Mouse (Mus musculus) ES-Bruce4 (cell line): ENCODE data around the gene Gm9999. TPM values are rescaled to one million over a fixed set of nuclear protein-coding genes. Genes with fewer than 3 reads are reported as not detected.
A peak's percentile ranks its signal among the peaks of the same experiment; 100 is the strongest.
"Not testable (repeated sequence)": the region's sequence is repeated elsewhere in the genome, so short reads cannot be mapped to it uniquely, and the experiment has no call there.

Source experiments
- H3K27ac ChIP-seq: 2 replicates; pipeline ENCODE4 v1.5.1; 2012; ENCODE audit warnings: low read length, inconsistent platforms; ENCODE audit not compliant: insufficient read depth
- H3K27me3 ChIP-seq: 2 replicates; pipeline ENCODE4 v1.6.1; 2012; ENCODE audit warnings: mild to moderate bottlenecking, low read length, inconsistent platforms; ENCODE audit not compliant: control insufficient read depth, poor library complexity, insufficient read depth, severe bottlenecking
- H3K36me3 ChIP-seq: 2 replicates; pipeline ENCODE4 v1.6.1; 2012; ENCODE audit warnings: inconsistent platforms, mild to moderate bottlenecking, low read length, moderate library complexity; ENCODE audit not compliant: control insufficient read depth, poor library complexity, insufficient read depth, severe bottlenecking
- H3K4me1 ChIP-seq: one replicate; pipeline ENCODE4 v1.8.1; 2011; ENCODE audit warnings: low read length; ENCODE audit not compliant: control insufficient read depth, insufficient read depth
- H3K4me3 ChIP-seq: 2 replicates; pipeline ENCODE4 v1.5.1; 2011; ENCODE audit warnings: low read depth, mild to moderate bottlenecking, low read length
- H3K9ac ChIP-seq: 2 replicates; pipeline ENCODE4 v1.6.1; 2012; ENCODE audit warnings: low read depth, mild to moderate bottlenecking, inconsistent platforms; ENCODE audit not compliant: poor library complexity, severe bottlenecking
- H3K9me3 ChIP-seq: replicated peaks from 2 replicates; pipeline ENCODE4 v1.6.1; 2012; ENCODE audit warnings: mild to moderate bottlenecking, low read length, inconsistent platforms; ENCODE audit not compliant: control insufficient read depth, poor library complexity, insufficient read depth, severe bottlenecking
- CTCF ChIP-seq: IDR thresholded peaks from one replicate; pipeline ENCODE4 v1.8.1; 2011; ENCODE audit warnings: low read depth, low read length
- EP300 ChIP-seq: IDR thresholded peaks from 2 replicates; pipeline ENCODE4 v1.6.1; 2011; ENCODE audit warnings: low read depth, low read length; ENCODE audit not compliant: insufficient read depth
- POLR2A ChIP-seq: IDR thresholded peaks from one replicate; pipeline ENCODE4 v1.8.1; 2011; ENCODE audit warnings: low read length; ENCODE audit not compliant: insufficient read depth
- polyA plus RNA-seq: library from polyadenylated mRNA; stranded (reverse); fragments of >200 nt; gene quantifications from 2 replicates; pipeline ENCODE4 v1.2.4, GENCODE M21; 2011; ENCODE audit warnings: low read depth; ENCODE audit not compliant: missing spikeins, insufficient read depth, insufficient read length

Gm9999 gene
- polyA plus RNA-seq, 1 experiment, result not detected

DNA sequence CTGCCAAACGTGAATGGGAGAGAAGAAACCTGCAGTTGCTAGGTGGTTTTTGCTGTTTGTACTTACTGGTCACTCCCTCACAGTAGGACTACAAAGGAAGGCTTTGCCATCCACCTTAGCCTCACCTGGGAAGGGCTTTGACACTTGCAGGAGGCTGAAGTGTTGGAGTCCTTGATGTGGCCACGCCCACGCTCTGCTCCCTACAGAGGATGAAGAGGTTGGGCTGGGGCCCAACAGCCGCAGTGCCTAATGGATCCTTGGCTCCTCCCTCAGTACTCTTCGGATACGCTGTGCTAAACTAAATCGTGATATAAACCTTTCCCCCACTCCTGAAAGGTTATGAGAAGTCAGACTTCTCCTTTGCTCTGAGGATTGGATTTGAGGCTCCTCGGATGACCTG lies 37.6 kb downstream of the Gm9999 start:
- H3K27ac ChIP-seq, result no peak overlapping the region
- H3K4me1 ChIP-seq, result peaks cover 4% of the 10 kb centered on the region
- H3K9ac ChIP-seq, result no peak overlapping the region
- no peaks in the 10 kb centered on the region for H3K27me3 ChIP-seq
- TF ChIP-seq EP300 (no peak), POLR2A (no peak), CTCF (no peak)
- H3K4me3 ChIP-seq, result no peak overlapping the region
- no peaks in the 10 kb centered on the region for H3K9me3 ChIP-seq
- H3K36me3 ChIP-seq, result no peaks in the 10 kb centered on the region

DNA sequence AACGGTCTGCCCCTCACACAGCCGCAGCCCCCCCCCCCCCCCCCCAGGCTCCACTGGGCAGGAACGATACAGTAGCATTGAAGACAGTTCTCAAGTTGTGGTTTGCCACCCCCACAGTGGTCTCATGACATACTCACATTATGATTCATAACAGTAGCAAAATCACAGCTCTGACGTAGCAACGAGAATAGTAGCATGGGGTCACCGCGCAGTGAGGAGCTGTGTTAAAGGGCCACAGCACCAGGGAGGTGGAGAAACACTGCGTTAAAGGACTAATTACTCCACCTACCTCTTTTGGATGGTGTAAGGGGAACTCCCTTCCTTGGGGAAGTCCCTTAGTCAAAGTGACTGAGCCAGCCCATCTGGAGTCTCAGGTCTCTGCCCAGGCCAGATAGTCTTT lies 39.1 kb downstream of the Gm9999 start:
- H3K4me1 ChIP-seq, result peaks cover 4% of the 10 kb centered on the region
- no peaks in the 10 kb centered on the region for H3K36me3 ChIP-seq
- H3K9me3 ChIP-seq, result no peaks in the 10 kb centered on the region
- TF ChIP-seq CTCF (no peak), POLR2A (no peak), EP300 (no peak)
- no peak overlapping the region for H3K9ac ChIP-seq
- no peak overlapping the region for H3K4me3 ChIP-seq
- no peak overlapping the region for H3K27ac ChIP-seq
- no peaks in the 10 kb centered on the region for H3K27me3 ChIP-seq

DNA sequence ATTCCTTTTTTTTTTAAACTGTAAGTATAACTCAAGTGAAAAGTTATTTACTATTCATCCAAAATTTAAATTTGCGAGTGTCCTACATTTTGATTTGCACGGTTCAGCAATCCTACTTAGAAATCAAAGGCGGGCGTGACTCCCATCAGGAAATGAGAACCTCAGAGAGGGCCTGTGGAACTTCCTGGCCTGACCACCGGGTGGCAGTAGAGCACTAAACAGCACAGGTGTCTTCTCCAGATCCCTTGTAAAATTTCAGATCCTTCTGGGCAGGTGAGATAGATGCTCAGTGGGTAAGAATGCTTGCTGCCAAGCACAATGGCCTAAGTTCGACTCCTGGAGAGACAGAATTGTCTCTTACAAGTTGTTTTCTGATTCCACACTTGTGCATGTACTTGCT lies 40.1 kb downstream of the Gm9999 start:
- peak; percentile 84 for TF ChIP-seq CTCF
- no peak for TF ChIP-seq EP300
- no peaks in the 10 kb centered on the region for H3K36me3 ChIP-seq
- no peak overlapping the region for H3K9ac ChIP-seq
- no peak overlapping the region for H3K27ac ChIP-seq
- H3K27me3 ChIP-seq, result no peaks in the 10 kb centered on the region
- H3K4me3 ChIP-seq, result no peak overlapping the region
- H3K4me1 ChIP-seq, result peaks cover 4% of the 10 kb centered on the region
- no peaks in the 10 kb centered on the region for H3K9me3 ChIP-seq

DNA sequence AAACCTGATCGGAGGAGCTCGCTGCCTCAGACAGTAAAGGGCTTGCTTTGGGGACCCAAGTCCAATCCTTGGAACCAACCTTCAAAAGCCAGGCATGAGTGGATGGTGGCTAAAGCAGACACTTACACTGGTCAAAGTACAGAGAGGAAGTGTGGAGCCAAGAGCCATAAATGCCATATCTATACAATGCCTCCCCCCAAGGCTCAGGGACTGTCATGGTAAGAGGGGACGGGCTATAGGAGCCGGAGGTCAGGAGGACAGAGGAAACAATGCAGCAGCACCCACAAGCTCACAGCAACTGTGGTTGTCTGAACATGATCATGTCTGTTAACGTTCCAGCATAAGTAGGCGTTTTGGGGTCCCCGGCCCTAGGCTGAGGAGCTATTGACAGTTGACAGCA lies 41.1 kb downstream of the Gm9999 start:
- Histone ChIP-seq H3K36me3 (no peaks in the 10 kb centered on the region), H3K9me3 (no peaks in the 10 kb centered on the region), H3K4me3 (no peak overlapping the region), H3K27me3 (no peaks in the 10 kb centered on the region), H3K4me1 (peaks cover 4% of the 10 kb centered on the region), H3K9ac (no peak overlapping the region), H3K27ac (no peak overlapping the region)
- TF ChIP-seq EP300, result no peak
- no peak for TF ChIP-seq CTCF
- TF ChIP-seq POLR2A, result no peak

DNA sequence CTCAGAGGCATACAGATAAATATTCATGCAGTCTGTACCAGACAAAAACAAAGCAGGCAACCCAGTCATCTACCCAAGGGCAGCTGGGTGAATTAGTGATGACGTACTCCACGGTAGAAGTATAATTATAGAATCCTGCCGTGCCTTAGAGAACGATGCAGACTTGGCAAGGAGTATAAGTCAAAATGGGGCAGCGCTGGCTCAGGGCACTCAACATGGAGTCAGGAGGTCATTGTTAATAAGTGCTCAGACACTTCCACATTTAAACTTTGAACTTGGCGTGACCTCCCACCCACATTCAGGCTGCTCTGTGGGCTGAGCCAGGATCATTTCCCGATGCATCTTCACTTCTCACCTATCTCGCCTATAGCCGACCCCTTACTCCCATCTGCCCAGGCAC lies 42.0 kb downstream of the Gm9999 start:
- Histone ChIP-seq H3K4me1 (no peaks in the 10 kb centered on the region), H3K27me3 (no peaks in the 10 kb centered on the region), H3K27ac (no peak overlapping the region), H3K9me3 (no peaks in the 10 kb centered on the region), H3K4me3 (no peak overlapping the region), H3K36me3 (no peaks in the 10 kb centered on the region), H3K9ac (no peak overlapping the region)
- TF ChIP-seq CTCF (no peak), POLR2A (no peak), EP300 (no peak)

DNA sequence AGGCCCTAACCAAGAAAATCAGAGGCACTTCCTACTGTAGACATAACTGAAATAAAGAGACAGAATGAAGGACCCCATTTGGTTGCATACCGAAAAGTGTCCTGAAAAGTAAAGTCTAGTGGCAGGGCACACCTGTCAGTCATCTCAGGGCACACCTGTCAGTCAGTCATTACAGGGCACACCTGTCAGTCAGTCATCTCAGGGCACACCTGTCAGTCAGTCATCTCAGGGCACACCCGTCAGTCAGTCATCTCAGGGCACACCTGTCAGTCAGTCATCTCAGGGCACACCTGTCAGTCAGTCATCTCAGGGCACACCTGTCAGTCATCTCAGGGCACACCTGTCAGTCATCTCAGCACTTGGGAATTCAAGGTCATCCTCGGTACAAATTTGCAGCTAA lies 43.5 kb downstream of the Gm9999 start:
- not testable (repeated sequence) for H3K4me3 ChIP-seq, H3K4me1 ChIP-seq, H3K9me3 ChIP-seq, H3K9ac ChIP-seq, H3K27ac ChIP-seq, H3K36me3 ChIP-seq, H3K27me3 ChIP-seq
